Mouse (Mus musculus) brown adipose tissue, adult 24 weeks (tissue): ENCODE measurements around the gene Olig1. TPM values are rescaled to one million over a fixed set of nuclear protein-coding genes. Genes with fewer than 3 reads are reported as not detected.

ENCODE experiments used
- H3K27ac ChIP-seq: fragments of 200-500 bp; replicated peaks from 2 replicates; pipeline ENCODE4 v1.5.1; 2012; ENCODE audit warnings: low read depth, mild to moderate bottlenecking, low read length
- H3K4me1 ChIP-seq: fragments of 200-500 bp; 2 replicates; pipeline ENCODE4 v1.6.1; 2012; ENCODE audit warnings: low read length, mixed read lengths; ENCODE audit not compliant: control insufficient read depth, insufficient read depth, insufficient read length
- H3K4me3 ChIP-seq: fragments of 200-500 bp; 2 replicates; pipeline ENCODE4 v1.5.1; 2012; ENCODE audit warnings: low read depth, mild to moderate bottlenecking, low read length, moderate library complexity; ENCODE audit not compliant: insufficient read depth
- polyA plus RNA-seq: library from polyadenylated mRNA; stranded (reverse); fragments of >200 nt; gene quantifications from 2 replicates; pipeline ENCODE4 v1.2.4, GENCODE M21; 2012; ENCODE audit not compliant: missing spikeins, insufficient read depth, insufficient read length

Olig1 gene
- polyA plus RNA-seq, 1 experiment, result 0.63 TPM

DNA sequence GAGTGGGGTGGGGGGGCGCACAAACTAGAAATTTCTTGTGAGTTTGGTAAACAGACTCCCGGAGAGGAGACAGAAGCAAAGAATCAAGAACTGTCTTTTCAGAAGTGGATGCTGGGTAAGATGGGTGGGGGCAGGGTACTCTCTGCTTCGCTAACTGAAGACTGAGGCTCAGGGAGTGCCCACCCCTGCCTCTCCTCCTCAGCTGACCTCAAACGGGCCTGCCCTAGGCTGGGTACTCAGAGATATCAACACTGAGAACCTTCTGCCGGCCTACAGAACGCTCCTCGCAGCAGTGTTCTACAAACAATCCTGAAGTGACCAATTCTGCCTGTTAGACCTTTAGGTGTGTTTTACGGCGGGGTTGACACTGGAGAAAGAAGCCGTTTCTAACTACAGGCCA is 50.6 kb downstream of the Olig1 start:
- Histone ChIP-seq H3K4me3 (no peak overlapping the region), H3K27ac (no peak overlapping the region), H3K4me1 (no peaks in the 10 kb centered on the region)

DNA sequence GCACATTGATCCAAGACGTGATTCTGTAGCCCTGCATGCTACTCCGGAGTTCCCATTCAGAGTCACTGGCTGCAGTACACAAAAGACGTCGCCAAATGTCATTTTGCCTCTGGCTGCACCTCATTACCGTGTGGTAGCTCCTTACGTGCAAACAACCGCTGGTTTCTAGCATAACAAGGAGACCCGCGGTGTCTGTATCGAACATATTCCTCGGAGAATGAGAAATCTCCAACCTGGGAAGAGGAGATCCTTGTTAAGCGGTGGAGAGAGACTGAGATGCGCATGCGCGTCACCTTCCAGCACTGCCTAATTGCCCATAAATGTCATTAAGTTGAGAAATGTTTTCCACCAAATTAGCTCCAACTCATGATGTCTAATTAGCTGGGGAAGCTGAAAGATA is 51.0 kb downstream of the Olig1 start:
- no peaks in the 10 kb centered on the region for H3K4me1 ChIP-seq
- H3K27ac ChIP-seq, result no peak overlapping the region
- no peak overlapping the region for H3K4me3 ChIP-seq

Other genes starting within 250 kb of the Olig1 start
- 13.5 and 24.4 TPM in 2 replicates for gene Paxbp1, start 225.2 kb upstream of the Olig1 start, polyA plus RNA-seq
- not detected in 2 replicates for gene 4932438H23Rik, start 174.7 kb upstream of the Olig1 start, polyA plus RNA-seq
- not detected in 2 replicates for gene Olig2, start 44.3 kb upstream of the Olig1 start, polyA plus RNA-seq
- 147 and 149 TPM in 2 replicates for gene Ifnar2, start 103.0 kb downstream of the Olig1 start, polyA plus RNA-seq
- gene Gm21970, start 121.9 kb downstream of the Olig1 start, polyA plus RNA-seq, result 13.8 TPM in 1 of 2 replicates, not detected in the other
- gene Il10rb, start 136.4 kb downstream of the Olig1 start, polyA plus RNA-seq, result 29.5 and 44.8 TPM in 2 replicates
- 18.2 and 19.6 TPM in 2 replicates for gene Ifnar1, start 215.5 kb downstream of the Olig1 start, polyA plus RNA-seq